Mouse (Mus musculus) lung, adult 2 months (tissue): ENCODE data around the gene Mmp20.

Experiments
- CTCF ChIP-seq: fragments of 200-500 bp; IDR thresholded peaks from 2 replicates; pipeline ENCODE4 v1.5.1; 2011; ENCODE audit warnings: mild to moderate bottlenecking, low read length, control low read depth; ENCODE audit not compliant: insufficient read depth
- POLR2A ChIP-seq: fragments of 200-500 bp; IDR thresholded peaks from 2 replicates; pipeline ENCODE4 v1.6.1; 2011; ENCODE audit warnings: low read depth, mild to moderate bottlenecking, control low read depth, low read length, borderline replicate concordance; ENCODE audit errors: extremely low read depth

DNA sequence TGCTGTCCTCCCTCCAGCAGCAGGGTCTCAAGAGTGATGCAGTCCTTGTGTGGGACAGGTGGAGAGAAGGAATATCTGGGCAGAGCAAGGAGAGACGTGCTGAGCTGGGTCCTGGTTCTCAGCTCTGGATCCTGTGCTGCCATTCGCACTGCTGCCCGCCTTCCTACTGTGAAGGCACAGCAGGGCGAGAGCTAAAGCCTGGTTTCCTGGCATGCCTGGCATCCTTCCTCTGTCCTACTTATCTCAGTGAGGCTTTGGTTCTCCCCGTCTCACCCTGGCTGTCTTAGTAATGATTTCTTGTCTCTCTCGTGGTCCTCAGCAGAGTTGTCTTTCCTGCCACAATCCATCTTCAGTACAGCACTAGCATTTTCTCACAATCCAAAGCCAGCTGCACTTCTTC lies 61.8 kb downstream of the Mmp20 start:
- TF ChIP-seq CTCF = no peak
- no peak for TF ChIP-seq POLR2A
